Mouse (Mus musculus): Measurements from ENCODE around the gene Nlrc4. TPM values are rescaled to one million over a fixed set of nuclear protein-coding genes. Genes with fewer than 3 reads are reported as not detected.

Nlrc4 gene
- polyA plus RNA-seq, 1 experiment from 2014 or later = 0.25 TPM

DNA sequence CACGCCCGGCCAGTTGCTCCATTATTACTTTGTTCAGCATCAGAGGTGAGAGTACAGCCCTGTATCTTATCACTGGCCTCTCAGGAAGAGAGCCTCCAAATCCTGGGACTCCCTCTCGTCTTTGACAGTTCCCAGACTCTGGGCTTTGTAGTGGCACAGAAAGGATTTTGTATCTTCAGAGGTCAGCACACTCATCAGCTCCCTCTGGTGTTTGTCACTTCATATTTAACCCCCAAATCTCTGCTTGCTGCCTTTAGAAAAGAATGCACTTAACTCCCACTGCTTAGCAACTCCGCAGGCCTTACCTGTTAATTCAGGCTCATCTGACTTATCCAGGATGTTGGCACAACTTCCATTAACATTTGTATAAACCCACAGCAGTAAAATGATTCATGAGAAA is 49.2 kb downstream of the Nlrc4 start:
- Histone ChIP-seq H3K36me3 (ENCODE audit: control insufficient read depth, insufficient read depth) (peaks cover 20% of the 10 kb centered on the region), H3K4me2 (ENCODE audit: low read length) (no peak overlapping the region), H3K27me3 (replicated peaks; ENCODE audit: control insufficient read depth, insufficient read depth, low read length) (no peaks in the 10 kb centered on the region), H3K9me3 (ENCODE audit: control insufficient read depth, low read length) (no peaks in the 10 kb centered on the region), H3K27ac (ENCODE audit: low read length) (no peak overlapping the region), H3K4me3 (replicated peaks; ENCODE audit: low read length) (no peak overlapping the region), H3K4me1 (replicated peaks; ENCODE audit: control insufficient read depth, insufficient read depth, low read length) (no peaks in the 10 kb centered on the region), H3K9ac (replicated peaks; ENCODE audit: low read depth, low read length) (no peak overlapping the region)
- WGBS = 70% methylated on average over 4 of the region's 4 CpGs
- no peak for ATAC-seq

- no peak for ATAC-seq
- no peak overlapping the region for H3K4me2 ChIP-seq (ENCODE audit: low read length)
- H3K9ac ChIP-seq (replicated peaks; ENCODE audit: low read depth, low read length) = no peak overlapping the region
- H3K36me3 ChIP-seq (ENCODE audit: control insufficient read depth, insufficient read depth) = peaks cover 36% of the 10 kb centered on the region
- no peaks in the 10 kb centered on the region for H3K9me3 ChIP-seq (ENCODE audit: control insufficient read depth, low read length)
- no peaks in the 10 kb centered on the region for H3K4me1 ChIP-seq (replicated peaks; ENCODE audit: control insufficient read depth, insufficient read depth, low read length)
- H3K27me3 ChIP-seq (replicated peaks; ENCODE audit: control insufficient read depth, insufficient read depth, low read length) = no peaks in the 10 kb centered on the region
- 89% methylated on average over 8 of the region's 8 CpGs for WGBS
- H3K27ac ChIP-seq (ENCODE audit: low read length) = no peak overlapping the region
- H3K4me3 ChIP-seq (replicated peaks; ENCODE audit: low read length) = no peak overlapping the region
These were observed 52.5 kb downstream of the Nlrc4 start for GRCm38 (mm10) chr17:74406487-74406886.

GRCm38 (mm10) chr17:74402486-74403222 is 56.3 kb downstream of the Nlrc4 start:
- no peaks in the 10 kb centered on the region for H3K27me3 ChIP-seq (replicated peaks; ENCODE audit: control insufficient read depth, insufficient read depth, low read length)
- no peak overlapping the region for H3K4me2 ChIP-seq (ENCODE audit: low read length)
- no peak overlapping the region for H3K27ac ChIP-seq (ENCODE audit: low read length)
- no peak for ATAC-seq
- H3K4me1 ChIP-seq (replicated peaks; ENCODE audit: control insufficient read depth, insufficient read depth, low read length) = no peaks in the 10 kb centered on the region
- no peak overlapping the region for H3K9ac ChIP-seq (replicated peaks; ENCODE audit: low read depth, low read length)
- H3K36me3 ChIP-seq (ENCODE audit: control insufficient read depth, insufficient read depth) = peaks cover 26% of the 10 kb centered on the region
- 95% methylated on average over 12 of the region's 12 CpGs for WGBS
- no peak overlapping the region for H3K4me3 ChIP-seq (replicated peaks; ENCODE audit: low read length)
- no peaks in the 10 kb centered on the region for H3K9me3 ChIP-seq (ENCODE audit: control insufficient read depth, low read length)

DNA sequence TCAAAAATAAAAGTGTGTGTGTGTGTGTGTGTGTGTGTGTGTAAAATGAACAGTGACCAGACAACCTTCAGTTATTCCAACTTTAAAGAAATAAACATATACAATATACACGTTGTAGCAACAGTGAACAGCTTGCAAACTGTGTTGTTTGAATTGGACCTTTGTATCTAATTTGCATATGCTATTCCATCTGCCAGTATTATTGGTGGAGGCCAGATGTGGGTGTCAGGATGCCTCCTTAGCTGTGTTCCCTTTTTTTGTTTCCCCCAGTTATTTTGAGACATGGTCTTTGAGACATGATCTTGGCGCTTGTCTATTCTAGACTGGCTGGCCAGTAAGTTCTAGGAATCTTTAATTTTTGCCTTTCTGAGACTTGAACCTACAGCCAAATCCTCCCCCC is 61.8 kb downstream of the Nlrc4 start:
- Histone ChIP-seq H3K27me3 (replicated peaks; ENCODE audit: control insufficient read depth, insufficient read depth, low read length) (no peaks in the 10 kb centered on the region), H3K9me3 (ENCODE audit: control insufficient read depth, low read length) (no peaks in the 10 kb centered on the region), H3K9ac (replicated peaks; ENCODE audit: low read depth, low read length) (no peak overlapping the region), H3K27ac (ENCODE audit: low read length) (no peak overlapping the region), H3K4me3 (replicated peaks; ENCODE audit: low read length) (no peak overlapping the region), H3K36me3 (ENCODE audit: control insufficient read depth, insufficient read depth) (0 out of 2 replicates have a peak, but pooled peaks cover 4% of the 10 kb centered on the region), H3K4me2 (ENCODE audit: low read length) (no peak overlapping the region), H3K4me1 (replicated peaks; ENCODE audit: control insufficient read depth, insufficient read depth, low read length) (peaks cover 13% of the 10 kb centered on the region)
- 76% methylated on average over 2 of the region's 2 CpGs for WGBS
- no peak for ATAC-seq

GRCm38 (mm10) chr17:74396766-74397165 is 62.2 kb downstream of the Nlrc4 start:
- H3K9ac ChIP-seq (replicated peaks; ENCODE audit: low read depth, low read length) = no peak overlapping the region
- H3K27ac ChIP-seq (ENCODE audit: low read length) = no peak overlapping the region
- peaks cover 13% of the 10 kb centered on the region for H3K4me1 ChIP-seq (replicated peaks; ENCODE audit: control insufficient read depth, insufficient read depth, low read length)
- H3K27me3 ChIP-seq (replicated peaks; ENCODE audit: control insufficient read depth, insufficient read depth, low read length) = no peaks in the 10 kb centered on the region
- no peaks in the 10 kb centered on the region for H3K9me3 ChIP-seq (ENCODE audit: control insufficient read depth, low read length)
- no peak for ATAC-seq
- H3K4me2 ChIP-seq (ENCODE audit: low read length) = peak overlapping the region; percentile 77
- no peak overlapping the region for H3K4me3 ChIP-seq (replicated peaks; ENCODE audit: low read length)
- WGBS = 79% methylated on average over 4 of the region's 4 CpGs
- no peaks in the 10 kb centered on the region for H3K36me3 ChIP-seq (ENCODE audit: control insufficient read depth, insufficient read depth)

DNA sequence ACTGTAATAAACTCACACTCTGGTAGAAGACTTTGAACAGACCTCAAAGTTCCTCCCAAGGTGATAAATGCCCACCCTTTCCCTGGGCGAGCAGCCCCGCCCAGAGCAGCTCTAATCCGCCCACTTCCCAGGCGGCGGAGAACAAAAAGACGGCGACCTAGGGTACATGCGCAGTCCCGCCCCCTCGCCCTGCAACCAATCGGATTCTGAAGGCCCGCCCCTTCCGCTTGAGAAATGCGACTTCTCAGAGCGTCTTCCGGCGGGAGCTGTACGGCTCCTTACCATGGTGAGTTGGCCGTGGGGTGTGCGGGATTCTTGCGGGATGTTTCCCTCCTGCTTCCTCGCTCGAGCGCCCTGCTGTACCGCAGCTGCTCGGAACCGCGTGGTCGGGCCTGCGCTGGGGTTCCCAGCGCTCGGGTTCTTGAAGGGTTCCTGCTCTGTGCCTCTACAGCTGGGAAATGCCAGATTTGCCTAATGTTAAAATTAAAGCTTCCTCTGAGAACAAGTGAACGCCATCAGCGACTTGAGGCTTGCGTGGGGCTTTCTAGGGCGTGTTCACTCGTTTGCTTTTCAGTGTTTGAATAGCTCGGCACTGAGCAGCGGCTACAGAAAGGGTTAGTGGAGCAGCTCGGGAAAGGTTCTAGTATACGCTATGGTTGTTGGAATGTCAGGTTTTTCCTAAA is 63.4 kb downstream of the Nlrc4 start, which contains the start of gene Slc30a6:
Gene Slc30a6 (plus strand): TSS at position 226 of the 683 bp plus-strand sequence.
- Histone ChIP-seq H3K9ac (replicated peaks; ENCODE audit: low read depth, low read length) (peak within 1 kb of the TSS; percentile 82), H3K4me1 (replicated peaks; ENCODE audit: control insufficient read depth, insufficient read depth, low read length) (peaks cover 13% of the 10 kb centered on the region), H3K4me2 (ENCODE audit: low read length) (peak within 1 kb of the TSS; percentile 77), H3K27ac (ENCODE audit: low read length) (peak within 1 kb of the TSS; percentile 92), H3K27me3 (replicated peaks; ENCODE audit: control insufficient read depth, insufficient read depth, low read length) (no peaks in the 10 kb centered on the region), H3K36me3 (ENCODE audit: control insufficient read depth, insufficient read depth) (no peaks in the 10 kb centered on the region), H3K9me3 (ENCODE audit: control insufficient read depth, low read length) (no peaks in the 10 kb centered on the region), H3K4me3 (replicated peaks; ENCODE audit: low read length) (peak within 1 kb of the TSS; percentile 76)
- WGBS = under 1% methylated on average over 41 of the region's 41 CpGs
- peak; percentile 99 for ATAC-seq

GRCm38 (mm10) chr17:74394855-74395254 is 64.1 kb downstream of the Nlrc4 start:
- H3K27ac ChIP-seq (ENCODE audit: low read length) = no peak overlapping the region
- 26% methylated on average over 16 of the region's 16 CpGs for WGBS

DNA sequence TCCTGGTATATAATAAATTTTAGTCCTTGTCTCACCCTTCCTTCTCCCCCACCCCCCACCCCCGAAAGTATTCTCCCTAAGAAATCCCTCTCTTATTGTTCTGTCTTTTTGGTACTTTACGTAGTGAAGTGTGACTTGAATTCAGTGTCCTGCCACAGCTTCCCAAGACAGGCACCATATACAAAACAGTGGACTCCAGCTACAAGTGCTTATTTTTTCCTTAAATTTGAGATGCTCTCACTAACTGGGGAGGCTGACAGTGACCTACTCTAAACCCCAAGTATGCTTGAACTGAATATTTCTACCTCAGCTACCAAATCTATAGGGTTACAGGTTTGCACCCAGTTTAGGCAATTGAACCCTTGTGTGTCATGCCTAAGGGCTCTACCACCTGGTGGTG is 64.6 kb downstream of the Nlrc4 start:
- H3K4me2 ChIP-seq (ENCODE audit: low read length) = no peak overlapping the region
- ATAC-seq = no peak

More at GRCm38 (mm10) chr17:74394855-74395254, 64.1 kb downstream of the Nlrc4 start:
- Histone ChIP-seq H3K27me3 (replicated peaks; ENCODE audit: control insufficient read depth, insufficient read depth, low read length) (no peaks in the 10 kb centered on the region), H3K4me3 (replicated peaks; ENCODE audit: low read length) (peak overlapping the region; percentile 76), H3K9me3 (ENCODE audit: control insufficient read depth, low read length) (no peaks in the 10 kb centered on the region), H3K4me2 (ENCODE audit: low read length) (peak overlapping the region; percentile 68), H3K9ac (replicated peaks; ENCODE audit: low read depth, low read length) (peak overlapping the region; percentile 48), H3K36me3 (ENCODE audit: control insufficient read depth, insufficient read depth) (peaks cover 2% of the 10 kb centered on the region; the same call in 1 of the 2 replicates), H3K4me1 (replicated peaks; ENCODE audit: control insufficient read depth, insufficient read depth, low read length) (peaks cover 13% of the 10 kb centered on the region)
- peak; percentile 21 for ATAC-seq

GRCm38 (mm10) chr17:74389847-74390246 is 69.1 kb downstream of the Nlrc4 start:
- Histone ChIP-seq H3K4me3 (replicated peaks; ENCODE audit: low read length) (no peak overlapping the region), H3K27me3 (replicated peaks; ENCODE audit: control insufficient read depth, insufficient read depth, low read length) (no peaks in the 10 kb centered on the region), H3K9ac (replicated peaks; ENCODE audit: low read depth, low read length) (no peak overlapping the region), H3K9me3 (ENCODE audit: control insufficient read depth, low read length) (no peaks in the 10 kb centered on the region), H3K36me3 (ENCODE audit: control insufficient read depth, insufficient read depth) (peaks cover 20% of the 10 kb centered on the region), H3K27ac (ENCODE audit: low read length) (no peak overlapping the region), H3K4me2 (ENCODE audit: low read length) (no peak overlapping the region), H3K4me1 (replicated peaks; ENCODE audit: control insufficient read depth, insufficient read depth, low read length) (no peaks in the 10 kb centered on the region)
- WGBS = 80% methylated on average over 3 of the region's 3 CpGs
- no peak for ATAC-seq

More for the DNA sequence above, 64.6 kb downstream of the Nlrc4 start:
- H3K27ac ChIP-seq (ENCODE audit: low read length) = no peak overlapping the region
- no peak overlapping the region for H3K9ac ChIP-seq (replicated peaks; ENCODE audit: low read depth, low read length)
- peaks cover 2% of the 10 kb centered on the region; the same call in 1 of the 2 replicates for H3K36me3 ChIP-seq (ENCODE audit: control insufficient read depth, insufficient read depth)
- H3K27me3 ChIP-seq (replicated peaks; ENCODE audit: control insufficient read depth, insufficient read depth, low read length) = no peaks in the 10 kb centered on the region
- H3K9me3 ChIP-seq (ENCODE audit: control insufficient read depth, low read length) = no peaks in the 10 kb centered on the region
- H3K4me3 ChIP-seq (replicated peaks; ENCODE audit: low read length) = no peak overlapping the region
- H3K4me1 ChIP-seq (replicated peaks; ENCODE audit: control insufficient read depth, insufficient read depth, low read length) = peaks cover 13% of the 10 kb centered on the region
- 73% methylated on average over 2 of the region's 2 CpGs for WGBS
